Mouse (Mus musculus): ENCODE results near the gene Ikbkg.
A peak's percentile ranks its signal among the peaks of the same experiment; 100 is the strongest.
"Not testable (repeated sequence)": the region's sequence is repeated elsewhere in the genome, so short reads cannot be mapped to it uniquely, and the experiment has no call there.

Ikbkg gene

GRCm38 (mm10) chrX:74392535-74393443 lies at the start of gene Ikbkg, which contains the start of gene Fam3a:
Gene Ikbkg, plus strand, starts transcription at chrX:74393290.
Gene Fam3a, minus strand, starts transcription at chrX:74393272.
- peak; percentile 64 for DNase-seq (ENCODE audit: low read depth, low spot score)

DNA sequence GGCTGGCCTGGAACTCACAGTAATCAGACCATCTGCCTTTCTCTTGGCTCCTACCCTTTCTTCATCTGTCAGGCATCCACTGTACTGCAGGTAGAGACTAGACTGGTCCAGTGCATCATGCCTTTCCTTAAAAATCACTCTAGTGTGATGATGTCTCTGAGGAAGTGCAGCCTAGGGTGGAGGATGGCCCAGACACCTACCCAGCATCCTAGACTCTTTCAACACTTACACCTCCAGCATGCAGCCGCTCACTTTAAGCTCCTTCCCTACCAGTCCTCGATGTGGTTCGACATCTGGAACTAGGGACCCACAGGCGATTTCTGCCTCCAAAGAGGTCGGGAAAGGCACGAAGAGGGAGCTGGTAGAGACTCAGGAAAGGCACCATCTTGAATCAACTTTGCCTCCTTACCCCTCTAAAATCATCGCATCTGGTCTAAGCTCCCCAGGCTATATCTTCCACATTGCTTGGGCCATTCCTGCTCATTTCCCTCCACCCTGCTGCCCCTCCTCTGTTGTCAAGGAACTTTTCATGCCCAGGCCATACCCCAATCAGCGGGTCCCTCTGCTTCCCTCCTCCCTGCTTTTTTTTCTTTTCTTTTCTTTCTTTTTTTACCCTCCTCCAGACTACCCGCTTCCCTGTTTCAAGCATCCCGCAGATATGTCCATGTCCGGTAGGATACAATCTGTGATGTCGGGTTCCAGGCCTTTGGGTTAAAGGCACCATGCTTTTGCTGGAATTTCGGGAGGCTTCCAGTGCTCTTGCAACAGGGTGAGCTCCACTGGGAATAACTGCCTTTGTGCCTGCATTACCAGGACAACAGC lies 40.2 kb upstream of the Ikbkg start:
- DNase-seq (ENCODE audit: low read depth, low spot score), result no peak

GRCm38 (mm10) chrX:74353467-74353770 lies 39.7 kb upstream of the Ikbkg start, which contains the start of gene Lage3:
Gene Lage3, minus strand, starts transcription at chrX:74353618.
- DNase-seq (ENCODE audit: low read depth, low spot score), result no peak

- not testable (repeated sequence) for DNase-seq (ENCODE audit: low read depth, low spot score)
Measured at GRCm38 (mm10) chrX:74357069-74357468, 36.0 kb upstream of the Ikbkg start.

GRCm38 (mm10) chrX:74359171-74359570 lies 33.9 kb upstream of the Ikbkg start:
- no peak for DNase-seq (ENCODE audit: low read depth, low spot score)

DNA sequence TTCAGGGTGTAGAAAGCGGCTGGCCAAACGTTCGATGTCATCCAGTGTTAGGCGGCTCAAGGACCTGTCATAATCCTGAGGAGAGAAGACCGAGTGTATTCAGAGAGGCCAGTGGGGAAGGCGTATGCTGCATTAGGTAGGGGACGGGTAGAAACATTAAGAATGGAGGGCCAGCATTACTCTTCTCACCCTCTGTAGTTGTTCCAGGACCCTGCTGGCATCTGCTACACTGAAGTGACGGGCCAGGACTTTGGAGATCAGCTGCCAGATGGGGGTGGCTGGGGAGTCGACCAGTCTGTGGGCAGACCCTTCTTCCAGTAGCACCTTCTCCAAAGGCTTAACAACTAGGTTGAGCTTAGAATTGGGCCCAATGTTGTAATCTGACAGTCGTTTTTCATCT lies 25.6 kb upstream of the Ikbkg start:
- DNase-seq (ENCODE audit: low read depth, low spot score), result no peak

GRCm38 (mm10) chrX:74368209-74368909 lies 24.7 kb upstream of the Ikbkg start:
- DNase-seq (ENCODE audit: low read depth, low spot score), result no peak

- no peak for DNase-seq (ENCODE audit: low read depth, low spot score)
Measured at GRCm38 (mm10) chrX:74372888-74373549, 20.1 kb upstream of the Ikbkg start, which contains the start of the genes Ubl4a and Slc10a3. Gene Ubl4a, minus strand, starts transcription at chrX:74373218. Gene Slc10a3, minus strand, starts transcription at chrX:74373349.

DNA sequence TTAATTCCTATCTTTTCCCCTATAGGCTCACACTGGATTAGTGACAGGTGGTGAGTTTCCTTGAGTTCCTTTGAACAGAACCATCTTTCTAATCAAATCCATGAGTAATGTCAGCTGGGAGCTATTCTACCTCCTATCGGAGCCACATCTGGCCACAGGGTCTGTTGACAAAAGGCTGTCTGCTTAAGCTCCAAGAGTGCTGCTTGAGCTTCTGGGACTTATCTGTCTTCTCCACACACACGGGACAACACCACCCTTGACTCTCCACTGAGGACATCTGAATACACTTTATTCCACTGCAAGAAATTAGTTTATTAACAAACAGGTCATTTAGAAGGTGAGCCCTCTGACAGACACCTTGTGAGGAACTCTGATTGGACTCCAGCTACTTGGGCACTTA lies 8.6 kb upstream of the Ikbkg start:
- DNase-seq (ENCODE audit: low read depth, low spot score), result no peak

DNA sequence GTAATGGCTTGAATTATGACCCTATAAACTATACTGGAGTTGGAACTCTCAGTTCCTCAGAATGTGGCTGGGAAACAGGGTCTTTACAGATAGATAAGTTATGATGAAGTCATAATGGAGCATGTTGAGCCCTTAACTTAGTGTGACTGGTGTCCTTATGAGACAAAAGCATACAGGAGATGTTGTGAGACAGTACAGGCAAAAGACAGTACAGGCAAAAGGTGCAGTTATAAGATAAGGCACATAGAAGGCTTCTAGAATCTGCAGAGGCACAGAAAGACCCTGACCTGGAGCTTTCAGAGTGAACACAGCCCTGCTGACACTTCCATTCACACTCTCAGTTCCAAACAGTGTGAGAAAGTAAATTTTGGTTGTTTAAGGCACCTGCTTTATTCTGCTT lies 4.9 kb upstream of the Ikbkg start:
- DNase-seq (ENCODE audit: low read depth, low spot score), result no peak

DNA sequence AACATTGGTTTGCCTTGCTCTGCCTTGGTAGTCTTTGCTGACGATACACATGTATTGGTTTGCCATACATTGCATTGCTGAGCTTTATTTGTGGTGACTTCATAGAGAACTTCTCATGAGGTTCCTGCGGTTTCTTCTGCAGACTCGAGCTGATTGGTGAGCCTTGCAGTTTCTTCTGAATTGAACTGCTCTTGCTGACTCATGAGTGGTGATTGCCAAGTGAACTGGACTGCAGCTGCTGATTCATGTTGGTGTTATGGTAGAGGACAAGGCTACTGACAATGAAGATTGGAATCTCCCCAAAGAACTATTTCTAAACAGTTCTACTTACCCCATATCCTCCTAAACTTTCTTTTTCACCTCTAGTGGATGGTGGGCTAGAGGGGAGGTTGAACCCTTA lies 7.0 kb downstream of the Ikbkg start:
- no peak for DNase-seq (ENCODE audit: low read depth, low spot score)

GRCm38 (mm10) chrX:74408340-74408739 lies 15.2 kb downstream of the Ikbkg start:
- no peak for DNase-seq (ENCODE audit: low read depth, low spot score)

- no peak for DNase-seq (ENCODE audit: low read depth, low spot score)
Measured at GRCm38 (mm10) chrX:74413377-74413776, 20.3 kb downstream of the Ikbkg start.

- DNase-seq (ENCODE audit: low read depth, low spot score), result no peak
Measured at GRCm38 (mm10) chrX:74424443-74424842, 31.4 kb downstream of the Ikbkg start.

GRCm38 (mm10) chrX:74425195-74425594 lies 32.1 kb downstream of the Ikbkg start:
- no peak for DNase-seq (ENCODE audit: low read depth, low spot score)

DNA sequence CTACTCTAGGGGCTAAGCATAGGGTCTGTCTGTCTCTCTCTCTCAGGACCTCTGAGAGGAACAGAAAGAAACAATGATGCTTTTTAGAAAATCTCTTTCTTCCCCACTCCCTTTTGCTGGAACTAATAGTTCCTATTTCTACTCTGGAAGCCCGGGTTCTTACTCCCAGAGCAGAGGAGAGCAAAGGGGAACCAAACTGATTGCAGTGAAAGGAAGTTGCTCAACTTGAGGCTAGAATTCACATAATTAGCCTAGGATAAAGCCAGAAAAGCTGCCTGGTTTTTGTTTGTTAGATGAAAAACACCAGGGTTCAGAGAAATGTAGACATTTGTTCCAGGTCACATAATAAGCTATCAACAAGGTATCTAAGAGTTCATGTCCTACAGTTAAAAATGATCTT lies 33.2 kb downstream of the Ikbkg start:
- DNase-seq (ENCODE audit: low read depth, low spot score), result no peak

DNA sequence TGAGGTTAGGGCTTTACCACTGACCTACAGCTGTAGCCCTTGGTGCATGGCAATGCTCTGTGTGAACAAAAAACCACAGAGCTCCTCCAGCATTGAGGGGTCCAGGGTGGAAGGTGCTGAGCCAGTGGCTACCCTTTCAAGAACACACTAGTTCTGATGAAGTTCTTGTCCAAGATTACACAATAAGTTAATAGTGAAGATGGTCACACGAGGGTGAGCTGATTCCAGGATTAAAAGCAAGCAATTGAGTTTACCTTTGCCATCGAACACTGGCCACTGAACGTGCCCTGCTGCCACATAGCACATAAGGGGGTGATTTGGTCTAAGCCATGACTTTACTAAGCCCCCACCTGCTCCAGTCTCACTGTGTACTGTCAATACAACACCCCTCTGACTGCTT lies 34.0 kb downstream of the Ikbkg start:
- no peak for DNase-seq (ENCODE audit: low read depth, low spot score)

DNA sequence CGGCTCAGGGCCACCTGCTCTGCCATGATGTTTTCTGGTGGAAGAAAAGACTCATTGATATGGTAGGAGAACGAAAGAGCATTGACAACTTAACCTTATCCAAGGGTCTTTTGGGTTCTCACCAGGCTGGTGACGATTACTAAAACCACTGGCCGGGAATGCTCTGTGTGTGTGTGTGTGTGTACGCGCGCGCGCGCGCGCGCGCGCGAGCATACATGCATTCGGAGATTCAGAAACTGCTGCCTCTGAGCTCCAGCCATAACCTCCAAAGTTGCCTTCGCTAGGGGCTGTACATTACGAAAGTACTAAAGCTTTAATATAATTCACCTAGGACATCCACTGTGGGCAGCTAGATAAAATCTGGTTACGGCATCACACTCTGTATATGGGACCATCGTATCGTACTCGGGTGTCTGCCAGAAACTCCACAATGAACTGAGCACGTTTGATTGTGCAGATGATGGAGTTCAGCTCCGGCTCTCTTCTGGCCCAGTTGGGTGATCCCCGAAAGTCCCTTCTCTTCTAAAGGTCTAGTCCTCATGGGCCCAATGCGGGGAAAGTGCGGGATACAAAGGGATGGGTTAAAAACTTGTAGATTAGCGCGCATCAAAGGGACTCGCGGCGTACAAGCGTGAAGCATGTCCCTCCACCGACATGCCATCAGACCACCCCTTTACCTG lies 35.2 kb downstream of the Ikbkg start:
- DNase-seq (ENCODE audit: low read depth, low spot score), result no peak

DNA sequence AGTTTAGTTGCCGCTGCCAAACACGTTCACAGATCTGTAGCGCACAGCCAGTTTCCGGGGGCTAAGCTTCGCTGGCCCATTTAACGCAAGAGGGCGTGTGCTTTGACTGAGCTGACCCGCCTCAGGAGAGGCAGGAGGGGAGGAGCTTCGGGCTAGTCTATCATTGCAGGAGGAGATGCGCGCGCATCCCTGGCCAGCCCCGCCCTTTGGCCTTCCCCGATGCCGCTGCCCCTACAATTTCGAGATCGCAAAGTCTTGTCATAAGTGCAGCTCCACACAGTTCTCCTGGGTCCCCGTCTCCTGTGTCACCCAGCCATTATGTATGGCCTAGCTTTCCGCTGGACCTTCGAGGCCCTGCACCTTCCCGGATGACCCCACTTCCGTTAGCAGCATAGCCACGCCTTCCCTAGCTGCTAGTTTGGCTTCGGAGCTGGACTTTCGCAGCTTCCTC lies 35.8 kb downstream of the Ikbkg start, which contains the start of gene G6pdx:
Gene G6pdx, minus strand, starts transcription at position 369 of the 451 bp plus-strand sequence.
- peak; percentile 56 for DNase-seq (ENCODE audit: low read depth, low spot score)

DNA sequence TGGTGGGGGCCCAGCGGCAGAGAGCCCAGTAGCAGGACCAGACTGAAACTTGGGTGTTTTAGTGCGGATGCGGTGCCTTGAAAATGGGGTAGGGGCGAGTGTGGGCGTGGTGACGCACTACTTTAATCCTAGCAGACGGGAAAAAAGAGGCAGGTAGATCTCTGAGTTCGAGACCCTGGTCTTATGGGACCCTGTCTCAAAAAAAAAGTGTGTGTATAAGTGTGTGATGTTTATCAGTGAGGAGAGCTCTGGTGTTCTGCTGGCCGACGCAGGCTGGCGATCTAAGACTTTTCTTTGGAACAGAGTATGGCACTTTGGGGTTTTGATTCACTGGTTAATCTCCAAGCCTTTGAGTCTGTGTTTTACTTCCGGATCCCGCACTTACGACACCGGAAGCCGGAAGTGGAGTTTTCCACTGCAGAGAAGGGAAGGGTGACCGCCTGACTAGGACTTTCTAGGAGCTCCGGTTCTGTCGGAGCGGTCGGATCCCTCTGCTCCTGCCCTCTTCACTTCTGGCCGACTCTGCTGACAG lies 36.3 kb downstream of the Ikbkg start:
- peak; percentile 42 for DNase-seq (ENCODE audit: low read depth, low spot score)

All from WW6 (cell line).